Mouse (Mus musculus) kidney, adult 10 weeks (tissue): Measurements from ENCODE around the gene Khsrp. TPM values are rescaled to one million over a fixed set of nuclear protein-coding genes. Genes with fewer than 3 reads are reported as not detected.

ENCODE experiments used
- polyA plus RNA-seq: library from polyadenylated mRNA; stranded (reverse); fragments of 350-450 nt; fragmentation: Illumina TruSeq; extraction: RNeasy Lipid Tissue Mini Kit (QIAGEN cat#74804); gene quantifications from one replicate; pipeline ENCODE4 v1.2.3, GENCODE M21; 2014; ENCODE audit warnings: low read depth, low replicate concordance

Gene Khsrp
- polyA plus RNA-seq = 4.1 TPM

GRCm38 (mm10) chr17:57030931-57031660, at the start of gene Khsrp:
Khsrp (minus strand) TSS chr17:57031522.

GRCm38 (mm10) chr17:57078336-57078735, 47.0 kb upstream of the Khsrp start, which contains the start of gene Dennd1c:
Dennd1c (minus strand) TSS chr17:57078514.

DNA sequence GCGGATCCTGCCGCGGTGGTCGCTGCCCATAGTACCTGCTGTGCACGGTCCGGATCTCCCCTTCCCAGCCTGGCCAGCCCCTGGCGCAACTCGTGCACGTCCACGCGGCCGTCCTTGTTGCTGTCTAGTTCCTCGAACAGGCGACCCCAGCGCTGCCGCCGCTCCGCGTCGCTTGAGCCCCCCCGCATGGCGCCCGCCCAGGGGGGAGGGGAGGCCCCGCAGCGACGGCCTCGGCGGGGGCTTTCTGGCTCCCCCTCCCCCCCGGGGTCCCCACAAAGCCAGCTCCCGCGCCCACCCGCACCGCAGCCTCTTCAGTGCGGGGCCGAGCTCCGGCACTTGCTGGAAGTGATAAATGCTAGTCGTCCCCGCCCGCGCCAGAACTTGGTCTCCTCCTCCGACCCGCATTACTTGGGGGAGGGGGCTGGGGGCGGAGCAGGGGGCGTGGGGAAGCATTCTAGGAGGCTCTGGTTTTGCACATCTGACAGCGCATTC, 28.2 kb upstream of the Khsrp start, which contains the start of gene Slc25a23:
Slc25a23 (minus strand) TSS at position 378 of the 492 bp plus-strand sequence.

GRCm38 (mm10) chr17:57058891-57059485, 27.7 kb upstream of the Khsrp start, which contains the start of gene Crb3:
Crb3 (plus strand) TSS chr17:57059105.

DNA sequence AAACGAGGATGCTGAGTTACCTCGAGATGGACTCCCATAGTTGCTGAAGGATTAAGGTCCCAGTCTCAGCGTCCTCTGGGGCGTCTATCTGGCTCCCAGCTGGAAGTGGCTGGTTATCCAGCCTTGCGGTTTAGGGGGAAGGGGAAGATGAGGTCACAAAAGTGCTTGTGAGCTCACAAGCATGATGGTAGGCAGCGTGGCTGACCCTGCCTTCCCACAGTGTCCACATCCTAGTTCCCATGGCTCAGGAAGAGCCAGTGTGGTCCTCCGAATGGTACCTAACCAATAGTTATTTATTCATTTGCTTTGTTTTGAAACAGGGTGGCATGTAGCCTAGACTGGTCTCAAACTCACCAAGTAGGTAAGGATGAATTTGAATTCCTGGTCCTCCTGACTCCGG, 10.2 kb upstream of the Khsrp start, which contains the start of gene Slc25a41:
Slc25a41 (minus strand) TSS at position 101 of the 400 bp plus-strand sequence.

GRCm38 (mm10) chr17:57011236-57012141, 19.8 kb downstream of the Khsrp start, which contains the start of the genes Gtf2f1 and Gm17949:
Gtf2f1 (minus strand) TSS chr17:57011288.
Gm17949 (plus strand) TSS chr17:57011469.

DNA sequence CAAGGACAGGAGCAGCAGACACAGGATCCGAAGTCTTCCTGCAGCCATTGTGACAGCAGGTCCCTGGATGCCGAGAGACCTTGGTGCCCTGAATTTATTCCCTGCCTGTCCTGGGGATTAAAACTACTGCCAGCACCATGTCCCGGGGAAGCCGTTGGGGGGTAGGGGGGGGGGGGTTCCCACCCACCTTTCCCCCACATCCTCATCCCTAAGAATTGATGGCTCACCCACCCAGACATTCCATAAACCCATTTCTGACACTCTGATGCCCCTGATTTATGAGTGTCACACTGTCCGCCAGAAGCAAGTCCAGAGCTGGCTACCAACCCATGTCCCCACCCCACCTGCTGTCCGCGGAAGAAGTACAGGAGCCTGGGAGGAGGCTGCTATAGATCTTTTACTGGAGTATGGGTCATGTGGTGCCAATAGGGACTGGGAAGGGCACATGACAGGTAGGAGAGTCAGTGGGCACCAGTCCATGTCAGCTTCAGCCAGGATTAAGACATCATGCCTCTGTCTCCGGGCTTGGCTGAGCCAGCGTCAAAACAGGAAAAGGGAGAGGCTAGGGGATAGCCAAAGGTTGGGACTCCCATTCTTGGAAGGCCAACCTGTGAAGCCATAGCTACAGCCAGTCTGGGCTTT, 31.2 kb downstream of the Khsrp start, which contains the start of gene Pspn:
Pspn (minus strand) TSS at position 51 of the 642 bp plus-strand sequence.

DNA sequence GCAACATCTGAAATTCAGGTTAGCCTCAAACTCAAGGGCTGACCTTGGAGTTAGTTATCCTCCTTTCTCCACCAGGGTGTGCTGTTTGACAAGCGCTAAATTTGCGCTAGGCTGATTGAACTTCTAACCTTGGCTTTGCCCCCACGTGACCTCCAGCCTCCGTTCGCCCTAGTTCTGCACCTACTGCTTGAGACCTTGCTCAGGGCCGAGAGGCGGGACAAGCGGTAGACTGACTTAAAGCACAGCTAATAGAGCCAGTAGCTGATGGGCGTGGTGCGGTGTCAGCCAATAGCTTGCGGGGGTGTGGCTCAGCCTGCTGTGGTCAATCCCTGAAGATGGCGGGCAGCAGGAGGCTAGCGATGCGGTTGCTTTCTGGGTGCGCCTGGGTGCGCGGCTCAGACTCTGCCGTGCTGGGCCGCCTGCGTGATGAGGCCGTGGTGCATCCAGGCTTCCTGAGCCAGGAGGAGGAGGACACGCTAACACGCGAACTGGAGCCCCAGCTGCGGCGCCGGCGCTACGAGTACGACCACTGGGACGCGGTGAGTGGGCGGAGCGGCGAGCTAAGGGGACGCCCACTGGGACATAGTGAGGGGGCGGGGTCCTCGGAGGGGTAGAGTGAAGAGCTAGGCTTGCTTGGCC, 34.2 kb downstream of the Khsrp start, which contains the start of gene Alkbh7:
Alkbh7 (plus strand) TSS at position 311 of the 639 bp plus-strand sequence.

DNA sequence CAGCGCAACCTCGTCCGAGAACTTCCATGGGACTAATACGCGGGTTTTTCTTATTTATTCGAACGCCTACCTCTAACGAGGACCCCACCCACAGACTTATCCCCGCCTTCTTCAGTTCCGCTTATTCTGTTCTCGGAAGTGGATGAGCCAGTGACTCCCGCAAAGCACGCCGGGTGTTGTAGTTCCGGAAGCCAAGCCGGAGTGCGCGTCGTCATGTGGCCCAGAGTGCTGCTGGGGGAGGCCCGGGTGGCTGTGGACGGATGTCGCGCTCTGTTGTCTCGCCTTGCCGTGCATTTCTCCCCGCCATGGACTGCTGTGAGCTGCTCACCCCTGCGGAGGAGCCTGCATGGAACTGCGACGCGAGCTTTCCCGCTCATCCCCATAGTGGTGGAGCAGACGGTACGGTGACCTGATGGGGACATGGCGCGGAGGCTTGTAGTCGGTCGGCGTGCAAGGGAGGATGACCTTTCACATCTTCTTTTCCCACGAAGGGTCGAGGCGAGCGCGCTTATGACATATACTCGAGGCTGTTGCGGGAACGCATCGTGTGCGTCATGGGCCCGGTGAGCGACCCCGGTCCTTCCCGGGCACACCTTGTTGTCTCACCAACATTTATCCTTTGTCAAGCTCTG, 41.1 kb downstream of the Khsrp start, which contains the start of gene Clpp:
Clpp (plus strand) TSS at position 191 of the 632 bp plus-strand sequence.

GRCm38 (mm10) chr17:56982013-56982412, 49.3 kb downstream of the Khsrp start, which contains the start of gene Acer1:
Acer1 (minus strand) TSS chr17:56982126.

Other genes with a start within 250 kb of the Khsrp start
- 0.12 TPM for gene Rfx2, start 200.5 kb downstream of the Khsrp start, polyA plus RNA-seq
- gene Acsbg2, start 157.1 kb downstream of the Khsrp start, polyA plus RNA-seq = not detected
- gene 1700061G19Rik, start 156.0 kb downstream of the Khsrp start, polyA plus RNA-seq = not detected
- gene Mllt1, start 96.1 kb downstream of the Khsrp start, polyA plus RNA-seq = 0.49 TPM
- not detected for gene Acer1, start 49.4 kb downstream of the Khsrp start, polyA plus RNA-seq
- gene Clpp, start 41.2 kb downstream of the Khsrp start, polyA plus RNA-seq = 3.0 TPM
- 3.5 TPM for gene Alkbh7, start 34.2 kb downstream of the Khsrp start, polyA plus RNA-seq
- not detected for gene Pspn, start 31.5 kb downstream of the Khsrp start, polyA plus RNA-seq
- gene Gtf2f1, start 20.2 kb downstream of the Khsrp start, polyA plus RNA-seq = 2.4 TPM
- gene Gm17949, start 20.1 kb downstream of the Khsrp start, polyA plus RNA-seq = not detected
- gene Slc25a41, start 10.1 kb upstream of the Khsrp start, polyA plus RNA-seq = not detected
- gene Crb3, start 27.6 kb upstream of the Khsrp start, polyA plus RNA-seq = 14.2 TPM
- 21.2 TPM for gene Slc25a23, start 28.3 kb upstream of the Khsrp start, polyA plus RNA-seq
- gene Dennd1c, start 47.0 kb upstream of the Khsrp start, polyA plus RNA-seq = not detected
- not detected for gene Tubb4a, start 56.3 kb upstream of the Khsrp start, polyA plus RNA-seq
- 0.49 TPM for gene Tnfsf9, start 73.8 kb upstream of the Khsrp start, polyA plus RNA-seq
- gene Cd70, start 118.3 kb upstream of the Khsrp start, polyA plus RNA-seq = not detected
- gene Tnfsf14, start 162.7 kb upstream of the Khsrp start, polyA plus RNA-seq = not detected
- 24.6 TPM for gene C3, start 196.6 kb upstream of the Khsrp start, polyA plus RNA-seq
- gene Gpr108, start 216.9 kb upstream of the Khsrp start, polyA plus RNA-seq = 1.1 TPM
- 3.2 TPM for gene Trip10, start 217.9 kb upstream of the Khsrp start, polyA plus RNA-seq
- gene Vav1, start 247.6 kb upstream of the Khsrp start, polyA plus RNA-seq = not detected